Mouse (Mus musculus) G1E (cell line): ENCODE measurements around the gene Plce1. TPM values are rescaled to one million over a fixed set of nuclear protein-coding genes. Genes with fewer than 3 reads are reported as not detected.

Source experiments
- ATAC-seq: 2 replicates; pipeline ENCODE4 v1.8.0; 2016; ENCODE audit warnings: mild to moderate bottlenecking; ENCODE audit not compliant: insufficient number of reproducible peaks, poor library complexity, low FRiP score, severe bottlenecking; ENCODE audit errors: extremely low read depth
- DNase-seq: peaks from one replicate; pipeline ENCODE4 v3.0.0; 2012; ENCODE audit warnings: low spot score
- H3K27me3 ChIP-seq: 2 replicates; pipeline ENCODE4 v1.6.1; 2012; ENCODE audit warnings: mild to moderate bottlenecking, low read length, inconsistent platforms; ENCODE audit not compliant: insufficient read depth
- H3K36me3 ChIP-seq: replicated peaks from 2 replicates; pipeline ENCODE3; 2012; ENCODE audit warnings: mild to moderate bottlenecking, inconsistent platforms
- H3K4me1 ChIP-seq: 2 replicates; pipeline ENCODE4 v1.6.1; 2012; ENCODE audit warnings: low read depth, low read length, inconsistent platforms, mixed read lengths; ENCODE audit not compliant: insufficient read depth
- H3K4me3 ChIP-seq: 2 replicates; pipeline ENCODE4 v1.5.1; 2012; ENCODE audit warnings: low read depth, mild to moderate bottlenecking, inconsistent platforms, low read length, moderate library complexity, mixed read lengths
- H3K9me3 ChIP-seq: replicated peaks from 2 replicates; pipeline ENCODE4 v1.6.1; 2012; ENCODE audit warnings: inconsistent platforms
- CTCF ChIP-seq: IDR thresholded peaks from 2 replicates; pipeline ENCODE4 v1.5.1; 2012; ENCODE audit warnings: low read depth, low read length, inconsistent platforms, mixed read lengths
- GATA1 ChIP-seq: IDR thresholded peaks from 2 replicates; pipeline ENCODE4 v1.6.1; 2012; ENCODE audit warnings: borderline replicate concordance, low read length, inconsistent platforms, mixed read lengths
- GATA2 ChIP-seq: IDR thresholded peaks from 2 replicates; pipeline ENCODE4 v1.6.1; 2012; ENCODE audit warnings: low read depth, low read length, inconsistent platforms, borderline replicate concordance
- POLR2AphosphoS5 ChIP-seq: IDR thresholded peaks from 2 replicates; pipeline ENCODE4 v1.6.1; 2012; ENCODE audit warnings: low read depth, low read length, inconsistent platforms; ENCODE audit not compliant: insufficient replicate concordance
- TAL1 ChIP-seq: conservative IDR thresholded peaks from 2 replicates; pipeline ENCODE4 v1.6.1; 2012; ENCODE audit warnings: low read depth, low read length, inconsistent platforms, mixed read lengths
- polyA plus RNA-seq: library from polyadenylated mRNA; stranded (reverse); fragments of >175 nt; gene quantifications from 2 replicates; pipeline ENCODE4 v1.2.3, GENCODE M21; 2012
- total RNA-seq, 2 experiments: library from RNA; stranded (forward) in 1 of 2; stranded (reverse) in 1 of 2; fragments of 200-1000 nt in 1 of 2; fragments of >200 nt in 1 of 2; fragmentation: Nextera tagmentation in 1 of 2; gene quantifications; 2 replicates each; pipeline ENCODE4 v1.2.3; 2014 to 2017

Plce1 gene
- total and polyA plus RNA-seq, 3 experiments = 0.16 TPM; not detected in 2

DNA sequence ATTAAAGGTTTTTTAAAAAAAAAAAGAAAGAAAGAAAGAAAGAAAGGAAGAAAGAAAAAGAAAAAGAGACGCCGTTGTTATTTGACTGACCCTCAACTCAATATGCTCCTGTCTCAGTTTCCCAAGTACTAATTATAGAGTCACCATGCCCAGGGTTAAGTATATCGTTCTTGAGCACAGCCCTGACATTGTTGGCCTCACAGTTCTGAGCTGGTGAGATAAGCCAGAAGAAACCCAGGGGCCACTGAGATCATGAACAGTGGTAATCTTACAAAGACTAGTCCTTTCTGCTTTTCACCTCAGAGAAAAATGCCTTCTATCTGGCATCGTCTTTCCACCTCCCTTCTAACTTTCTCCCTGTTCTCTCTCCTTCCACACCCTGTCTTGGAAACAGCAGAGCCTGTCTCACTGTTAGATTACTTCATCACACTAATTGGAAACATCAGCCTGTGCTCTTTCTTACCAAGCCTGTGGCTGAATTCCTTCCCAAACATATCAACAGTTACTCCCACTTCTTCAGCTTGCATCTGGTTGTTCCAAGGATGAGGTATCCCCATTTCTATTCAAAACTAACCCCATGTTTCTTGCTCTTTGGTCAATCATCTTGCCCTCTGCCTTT, 339.4 kb downstream of the Plce1 start:
- H3K9me3 ChIP-seq = no peaks in the 10 kb centered on the region
- ATAC-seq = 0 out of 2 replicates have a peak, but pooled peaks have one; percentile 51

GRCm38 (mm10) chr19:38833224-38833623, 352.3 kb downstream of the Plce1 start:
- TF ChIP-seq CTCF = no peak
- TF ChIP-seq GATA2 = no peak
- TF ChIP-seq GATA1 = no peak
- no peak for TF ChIP-seq POLR2AphosphoS5
- no peak for TF ChIP-seq TAL1
- no peak for ATAC-seq
- Histone ChIP-seq H3K36me3 (no peaks in the 10 kb centered on the region), H3K4me3 (no peak overlapping the region), H3K9me3 (no peaks in the 10 kb centered on the region), H3K27me3 (no peaks in the 10 kb centered on the region), H3K4me1 (peaks cover 15% of the 10 kb centered on the region)
- DNase-seq = no peak

More for the DNA sequence above, 339.4 kb downstream of the Plce1 start:
- TF ChIP-seq TAL1 = peak; percentile 66
- no peak for TF ChIP-seq POLR2AphosphoS5
- Histone ChIP-seq H3K36me3 (peaks cover 22% of the 10 kb centered on the region), H3K27me3 (no peaks in the 10 kb centered on the region), H3K4me3 (no peak overlapping the region; the same call in 1 of the 2 replicates), H3K4me1 (peaks cover 42% of the 10 kb centered on the region)
- DNase-seq = peak; percentile 27

Other genes with a start within 250 kb of the Plce1 start
- gene Lgi1, start 216.6 kb upstream of the Plce1 start, total RNA-seq (2014; fragmentation: Nextera tagmentation) = 0.08 TPM in 1 of 2 replicates, not detected in the other
- gene Lgi1, start 216.6 kb upstream of the Plce1 start, total RNA-seq (2017) = 0.17 and 0.38 TPM in 2 replicates
- not detected in 2 replicates for gene Lgi1, start 216.6 kb upstream of the Plce1 start, polyA plus RNA-seq
- 58.4 and 62.2 TPM in 2 replicates for gene Slc35g1, start 85.1 kb upstream of the Plce1 start, total RNA-seq (2014; fragmentation: Nextera tagmentation)
- 42.2 and 44.4 TPM in 2 replicates for gene Slc35g1, start 85.1 kb upstream of the Plce1 start, total RNA-seq (2017)
- gene Slc35g1, start 85.1 kb upstream of the Plce1 start, polyA plus RNA-seq = 11.3 and 11.5 TPM in 2 replicates